Mouse (Mus musculus): ENCODE data around the gene Slc6a19. TPM values are rescaled to one million over a fixed set of nuclear protein-coding genes. Genes with fewer than 3 reads are reported as not detected.
"Not testable (repeated sequence)": the region's sequence is repeated elsewhere in the genome, so short reads cannot be mapped to it uniquely, and the experiment has no call there.

The Slc6a19 gene
- total RNA-seq, 2 experiments from 2014 or later = 0.12 TPM; not detected in 1

DNA sequence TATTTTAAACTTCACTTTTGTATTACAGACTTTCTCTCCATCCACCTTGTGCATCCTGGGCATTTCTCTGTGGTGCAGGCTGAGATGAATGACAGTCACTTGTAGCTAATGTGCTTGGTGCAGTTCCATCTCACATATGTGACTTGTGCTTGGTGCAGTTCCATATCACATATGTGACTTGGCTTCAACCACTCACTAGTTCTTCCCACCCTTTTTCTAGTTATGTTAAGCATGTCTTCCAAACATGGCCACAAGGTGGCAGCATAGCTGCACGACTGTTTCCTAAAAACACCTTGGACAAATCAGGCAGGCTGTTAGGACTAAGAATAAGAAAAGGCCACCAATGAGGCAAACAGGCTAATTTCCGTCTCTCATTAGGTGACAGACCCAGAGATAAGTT is 13.6 kb upstream of the Slc6a19 start:
- intact Hi-C loops (cut with DNase I) = loop anchor here (1.0 to 10.0 kb wide), 2 partner anchors 104 to 293 kb away; no protein-coding TSS in a partner anchor

DNA sequence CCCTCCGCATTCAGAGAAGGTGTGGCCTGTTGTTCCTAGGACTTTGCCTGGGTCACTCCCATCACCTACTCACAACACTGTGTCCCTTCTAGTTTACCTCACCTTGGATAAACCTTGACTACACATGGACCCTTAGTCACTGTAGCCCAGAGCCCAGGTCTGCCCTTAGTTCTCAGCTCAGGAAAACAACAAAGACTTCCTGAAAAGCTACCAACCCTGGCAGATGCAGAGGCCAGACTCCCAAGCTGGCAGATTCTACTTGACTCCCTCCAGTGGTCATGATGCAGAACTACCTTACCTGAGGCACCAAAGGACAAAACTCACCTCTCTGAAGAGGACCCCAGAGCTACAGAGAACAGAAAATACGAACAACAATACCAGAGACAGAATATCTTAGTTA is 9.4 kb upstream of the Slc6a19 start:
- DNase-seq = no peak
- intact Hi-C loops (cut with DNase I) = loop anchor here (5.0 to 10.0 kb wide), 3 partner anchors 67 to 289 kb away; no protein-coding TSS in a partner anchor

More for the DNA sequence above, 13.6 kb upstream of the Slc6a19 start:
- DNase-seq = peak; percentile 82 to 91

DNA sequence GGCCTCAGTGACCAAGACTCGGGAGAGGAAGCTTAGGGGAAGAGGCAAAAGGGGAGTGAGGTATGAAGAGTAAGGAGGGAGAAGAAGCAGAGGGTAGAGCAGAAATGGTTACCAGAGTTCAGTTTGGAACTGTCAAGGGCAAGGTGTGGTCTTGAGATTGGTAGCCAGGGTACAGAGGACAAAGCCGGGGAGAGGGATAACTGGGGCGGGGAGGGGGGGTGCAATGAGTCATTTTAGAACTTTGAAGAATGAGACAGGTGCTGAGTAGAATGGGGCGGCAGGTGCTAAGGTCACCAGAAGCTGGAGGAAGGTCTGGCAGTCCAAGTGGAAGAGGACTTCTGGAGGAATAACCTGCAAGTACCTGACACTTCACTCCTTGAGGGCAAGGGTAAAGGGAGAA is 8.5 kb upstream of the Slc6a19 start:
- intact Hi-C loops (cut with DNase I) = loop anchor here (5.0 to 10.0 kb wide), 3 partner anchors 66 to 288 kb away; no protein-coding TSS in a partner anchor
- DNase-seq = no peak

DNA sequence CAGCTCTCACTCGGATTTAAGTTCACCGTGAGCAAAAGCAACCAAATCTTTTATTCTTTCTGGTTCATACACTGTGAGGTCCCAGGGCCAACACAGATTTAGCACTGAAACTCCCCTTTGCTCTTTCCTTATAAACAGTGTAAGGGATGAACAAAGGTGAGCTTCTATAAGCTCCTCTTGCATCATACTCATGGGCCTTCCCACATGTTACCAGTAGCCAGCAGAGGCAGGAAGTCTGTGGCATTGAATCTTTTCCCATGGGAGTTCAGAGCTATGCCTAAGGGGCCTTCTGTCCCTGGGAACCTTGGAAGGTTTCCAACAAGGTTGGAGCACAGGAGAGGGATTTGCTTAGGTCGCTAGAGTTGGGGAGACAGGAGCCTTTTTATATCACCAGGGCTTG is 7.6 kb upstream of the Slc6a19 start:
- intact Hi-C loops (cut with DNase I) = loop anchor here (5.0 to 10.0 kb wide), 3 partner anchors 65 to 287 kb away; no protein-coding TSS in a partner anchor
- no peak for DNase-seq

DNA sequence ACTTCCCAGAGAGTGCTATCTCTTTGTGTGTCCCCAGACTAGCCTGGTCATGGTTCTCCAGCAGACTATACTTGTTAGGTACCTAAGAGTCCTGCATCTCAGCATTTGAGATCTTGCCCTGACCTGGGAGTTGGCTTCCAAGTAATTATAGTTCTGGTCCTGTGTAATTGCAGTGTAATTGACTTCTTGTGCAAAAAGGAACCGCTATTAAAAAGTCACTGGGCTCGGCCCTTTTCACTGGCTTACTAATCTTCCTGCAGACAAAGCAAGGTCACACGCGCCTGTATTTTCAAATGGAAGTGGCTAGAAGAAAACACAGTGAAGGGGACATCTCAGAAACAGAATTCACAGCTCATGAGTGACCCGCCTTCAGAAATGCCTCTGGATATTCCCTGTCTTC is 7.1 kb upstream of the Slc6a19 start:
- intact Hi-C loops (cut with DNase I) = loop anchor here (5.0 to 10.0 kb wide), 3 partner anchors 65 to 287 kb away; no protein-coding TSS in a partner anchor
- DNase-seq = no peak

DNA sequence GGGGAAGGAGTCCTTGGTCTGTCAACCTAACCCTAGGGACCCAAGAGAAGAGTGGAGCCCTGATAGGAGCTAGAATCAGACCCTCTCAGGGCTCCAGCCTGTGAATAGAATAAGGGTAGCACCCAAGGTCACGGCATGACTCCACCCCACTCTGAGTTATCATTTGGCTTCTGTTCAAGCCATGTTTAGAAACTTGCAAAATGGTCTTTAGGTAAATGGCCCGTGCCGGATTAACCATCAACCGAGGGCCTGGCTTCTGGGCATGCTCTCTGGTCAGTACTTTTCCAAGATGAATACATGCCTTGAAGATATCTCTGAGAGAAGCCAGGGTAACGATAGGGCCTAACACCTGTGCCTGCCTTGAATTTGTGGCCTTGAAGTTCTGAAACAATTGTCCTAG is 6.6 kb upstream of the Slc6a19 start:
- no peak for DNase-seq
- intact Hi-C loops (cut with DNase I) = loop anchor here (5.0 to 10.0 kb wide), 3 partner anchors 64 to 286 kb away; no protein-coding TSS in a partner anchor

DNA sequence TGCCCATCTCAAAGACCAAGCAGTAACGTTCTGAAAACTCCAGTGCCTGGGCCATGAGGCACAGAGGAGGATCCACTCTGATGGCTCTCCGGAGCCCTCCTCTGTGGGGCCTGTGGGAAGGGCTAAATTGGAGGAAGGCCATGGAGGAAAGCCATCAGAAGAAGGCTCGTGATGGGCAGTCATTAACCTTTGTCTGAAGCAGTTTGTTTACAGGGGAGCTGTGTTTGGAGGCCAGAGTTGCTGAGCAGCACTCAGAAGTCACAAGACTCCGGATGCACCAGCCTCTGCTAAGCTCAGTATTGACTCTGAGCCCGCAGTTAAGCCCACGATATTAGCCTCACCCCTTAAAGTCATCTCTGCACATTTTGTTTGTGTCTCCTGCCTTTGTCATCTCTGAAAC is 4.8 kb upstream of the Slc6a19 start:
- intact Hi-C loops (cut with DNase I) = no loop called here

DNA sequence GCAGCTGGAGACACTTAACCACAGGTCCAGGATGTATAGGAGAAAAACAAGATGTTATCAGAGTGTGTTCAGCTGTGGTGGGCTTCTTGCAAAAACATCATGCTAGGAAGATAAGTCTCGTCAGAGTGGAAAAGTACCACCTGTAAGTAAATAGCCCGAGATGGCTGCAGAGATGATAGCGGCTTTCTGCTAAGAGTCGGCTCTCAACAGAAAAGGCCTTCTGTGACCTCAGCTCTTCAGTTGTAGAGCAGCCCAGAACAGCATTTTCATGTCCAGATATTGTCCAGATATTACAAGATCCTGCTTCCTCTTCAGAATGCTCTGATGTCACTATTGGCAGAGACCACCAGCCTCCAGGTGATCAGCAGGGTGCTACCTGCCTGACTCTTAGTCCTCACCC is 1.2 kb downstream of the Slc6a19 start:
- DNase-seq; intact Hi-C loops (cut with DNase I): not testable (repeated sequence)

More for the DNA sequence above, 4.8 kb upstream of the Slc6a19 start:
- DNase-seq = no peak

DNA sequence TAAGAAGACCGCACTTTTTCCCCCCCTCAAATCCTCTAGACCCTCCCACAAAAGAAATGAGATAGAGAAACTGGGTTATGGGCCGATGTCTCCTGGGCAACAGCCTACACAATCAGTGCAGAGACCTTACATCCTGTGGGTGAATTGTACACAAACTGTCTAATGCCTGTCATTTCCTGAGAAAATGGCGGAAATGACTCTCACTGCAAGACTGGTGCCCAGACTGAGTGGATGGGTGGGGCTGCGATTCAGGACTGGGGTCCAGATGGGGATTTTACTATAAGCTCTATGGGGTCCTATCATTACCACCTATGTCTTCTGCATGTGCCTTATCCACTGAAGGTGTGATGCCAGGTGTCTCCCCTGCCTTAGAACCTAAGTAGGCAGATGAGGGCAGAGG is 1.9 kb downstream of the Slc6a19 start:
- intact Hi-C loops (cut with DNase I) = no loop called here
- DNase-seq = no peak

DNA sequence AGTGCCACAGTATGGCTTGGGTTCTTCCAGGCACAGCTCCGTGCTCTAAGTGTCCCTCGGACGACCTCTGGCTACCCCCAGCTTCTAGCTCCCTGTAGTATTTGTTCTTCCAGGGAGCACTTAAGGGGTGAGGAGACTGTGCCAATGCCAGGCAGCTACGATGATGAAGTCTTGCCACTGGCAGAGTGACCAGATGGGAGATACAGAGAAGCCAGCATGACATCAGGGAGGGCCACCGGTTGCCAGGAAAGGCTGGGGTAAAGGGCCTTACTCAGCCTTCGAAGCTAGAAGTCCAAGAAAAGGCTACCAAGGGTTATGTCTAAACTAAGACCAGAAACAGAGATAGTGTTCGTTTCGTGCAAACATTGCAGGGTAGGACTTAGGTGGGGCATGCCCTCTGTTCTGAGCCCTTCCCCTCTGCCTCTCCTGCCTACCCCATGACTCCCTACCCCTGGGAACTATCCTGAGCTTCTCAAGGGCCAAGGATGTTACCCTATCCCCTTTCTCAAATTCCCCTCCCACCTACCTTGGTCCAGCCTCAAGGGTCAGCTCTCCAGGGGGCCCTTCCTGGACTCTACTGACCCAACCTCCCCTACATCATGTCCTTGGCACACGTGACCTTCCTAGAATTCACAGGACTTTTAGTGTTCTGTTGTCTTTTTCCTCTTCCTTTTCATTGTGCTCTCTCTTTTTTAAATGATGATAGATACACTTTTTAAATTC is 3.3 kb downstream of the Slc6a19 start:
- no peak for DNase-seq
- intact Hi-C loops (cut with DNase I) = no loop called here

DNA sequence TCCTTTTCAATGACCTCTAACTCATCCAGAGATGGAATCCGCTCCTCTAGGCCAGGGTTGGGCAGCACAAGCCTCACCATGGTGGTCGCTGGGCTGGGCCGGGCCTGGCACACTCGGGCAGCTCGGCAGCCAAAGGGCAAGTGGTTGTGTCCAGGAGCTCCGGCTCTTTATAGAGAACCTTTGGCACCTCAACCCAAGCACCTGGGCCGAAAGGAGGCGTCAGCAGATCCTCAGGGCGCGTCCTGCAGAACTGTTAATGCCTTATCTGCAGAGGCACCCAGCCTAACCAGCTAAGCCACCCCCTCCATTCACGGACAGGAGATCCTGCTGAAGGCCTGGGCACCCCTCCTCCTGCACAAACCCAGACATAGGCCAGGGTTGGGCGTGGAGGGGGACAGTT is 4.1 kb downstream of the Slc6a19 start:
- no peak for DNase-seq
- intact Hi-C loops (cut with DNase I) = no loop called here

DNA sequence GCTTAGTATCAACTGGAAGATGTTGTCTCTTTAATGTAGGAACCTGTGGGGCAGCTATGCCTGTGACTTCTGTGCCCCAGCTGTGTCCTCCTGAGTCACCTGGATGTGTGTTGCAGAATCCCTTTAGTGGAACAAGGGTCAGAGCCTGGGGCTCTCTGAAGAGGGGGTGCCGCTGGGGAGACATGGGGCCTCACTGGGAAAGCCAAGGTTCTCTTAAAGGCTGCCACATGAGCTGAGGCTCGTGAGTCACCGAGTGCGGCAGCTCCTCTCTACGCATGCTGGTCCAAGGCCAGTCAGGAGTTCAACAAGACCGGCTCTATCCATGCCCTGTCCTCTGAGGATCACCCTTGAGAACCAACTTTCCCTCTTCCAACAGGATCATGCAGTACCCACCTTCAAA is 5.0 kb downstream of the Slc6a19 start:
- intact Hi-C loops (cut with DNase I) = no loop called here

DNA sequence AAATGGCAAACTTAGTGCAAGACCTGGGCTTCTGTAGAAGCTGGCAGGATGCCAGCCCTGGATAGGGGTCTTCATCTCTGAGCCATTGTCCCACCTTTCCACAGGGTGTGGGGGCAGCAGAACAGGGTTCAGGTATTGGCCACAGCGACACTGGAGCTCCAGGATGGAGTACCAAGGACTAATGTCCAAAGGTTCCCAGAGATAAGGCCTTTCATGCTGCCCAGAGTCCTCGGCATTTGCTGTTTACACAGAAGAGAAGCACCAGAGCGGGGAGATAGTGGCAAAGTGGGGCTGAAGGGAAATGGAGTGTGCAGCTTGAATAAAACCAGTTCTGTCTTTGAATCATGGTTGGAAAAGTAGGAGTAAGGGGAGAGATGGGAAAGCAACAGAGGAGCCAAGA is 8.1 kb downstream of the Slc6a19 start:
- no peak for DNase-seq
- intact Hi-C loops (cut with DNase I) = no loop called here

More for the DNA sequence above, 5.0 kb downstream of the Slc6a19 start:
- DNase-seq = no peak

DNA sequence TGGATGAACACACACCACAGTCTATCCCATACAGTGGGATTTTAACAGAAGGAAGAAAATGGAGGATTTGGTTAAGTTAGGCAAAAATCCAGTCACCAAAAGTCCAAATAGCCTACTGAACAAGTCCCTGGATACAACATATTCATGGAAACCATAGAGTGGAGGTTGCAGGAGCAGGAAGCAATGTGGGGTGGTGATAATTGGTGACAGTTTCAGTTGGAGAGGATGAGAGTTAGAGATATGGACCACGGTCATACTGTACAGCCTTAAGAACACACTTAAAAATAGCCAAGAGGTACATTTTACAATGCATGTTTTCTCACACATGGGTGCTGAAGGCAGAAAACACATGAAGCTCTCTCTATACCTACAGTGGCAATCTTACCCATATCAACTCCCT is 9.7 kb downstream of the Slc6a19 start:
- intact Hi-C loops (cut with DNase I) = no loop called here
- DNase-seq = no peak

DNA sequence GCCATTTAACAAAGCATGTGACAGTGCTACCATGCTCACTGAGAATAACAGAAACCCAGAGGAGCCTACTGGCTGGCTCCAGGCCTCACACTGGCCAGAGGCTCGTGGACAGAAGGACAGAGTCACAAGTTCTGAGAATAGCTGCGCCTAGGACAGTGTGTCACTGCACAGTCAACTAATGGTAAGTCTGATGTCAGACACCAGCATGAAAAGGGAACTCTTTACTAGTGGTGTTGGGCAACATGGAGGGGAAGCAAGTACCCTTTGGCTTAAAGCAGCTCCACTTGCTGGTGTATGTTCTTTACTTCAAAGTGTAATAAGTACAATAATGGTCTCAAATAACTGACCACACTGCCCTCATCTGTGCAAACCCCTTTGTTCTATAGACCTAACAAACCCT is 11.3 kb downstream of the Slc6a19 start:
- DNase-seq = no peak
- intact Hi-C loops (cut with DNase I) = loop anchor here (2.0 kb wide), 1 partner anchor 47 kb away; no protein-coding TSS in a partner anchor

DNA sequence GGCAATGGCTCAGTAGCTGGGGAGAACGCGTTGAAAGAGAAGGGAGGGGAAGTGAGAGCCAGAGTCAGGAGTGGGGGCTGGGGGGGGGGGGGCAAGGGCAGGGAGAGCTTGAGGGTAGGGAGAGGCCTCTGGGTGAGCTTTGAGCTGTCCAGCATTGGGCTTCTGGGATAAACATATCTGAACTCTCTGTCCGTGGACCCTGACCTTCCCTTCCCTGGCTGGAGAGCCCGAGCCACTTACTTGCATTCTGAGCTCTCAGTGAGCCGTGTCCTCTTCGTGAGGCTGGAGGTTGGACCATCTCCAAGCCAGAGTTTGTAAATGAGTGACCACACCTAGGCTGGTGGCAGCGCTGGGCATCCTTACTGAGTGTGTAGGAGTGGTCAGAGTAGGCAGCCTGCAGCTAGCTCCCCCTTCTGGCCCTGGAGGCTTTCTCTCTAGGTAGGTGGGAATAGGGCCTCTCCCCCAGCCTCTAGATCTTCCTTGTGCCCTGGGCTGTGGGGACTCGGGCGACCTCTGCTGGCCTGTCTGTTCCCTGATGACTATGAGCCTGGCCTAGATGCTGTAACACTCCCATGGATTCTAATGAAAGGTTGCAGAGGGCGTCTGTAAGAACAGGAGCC is 12.3 kb downstream of the Slc6a19 start:
- DNase-seq = peak; percentile 55 to 70
- intact Hi-C loops (cut with DNase I) = loop anchor here (1.0 to 2.0 kb wide), 2 partner anchors 46 to 179 kb away; no protein-coding TSS in a partner anchor

DNA sequence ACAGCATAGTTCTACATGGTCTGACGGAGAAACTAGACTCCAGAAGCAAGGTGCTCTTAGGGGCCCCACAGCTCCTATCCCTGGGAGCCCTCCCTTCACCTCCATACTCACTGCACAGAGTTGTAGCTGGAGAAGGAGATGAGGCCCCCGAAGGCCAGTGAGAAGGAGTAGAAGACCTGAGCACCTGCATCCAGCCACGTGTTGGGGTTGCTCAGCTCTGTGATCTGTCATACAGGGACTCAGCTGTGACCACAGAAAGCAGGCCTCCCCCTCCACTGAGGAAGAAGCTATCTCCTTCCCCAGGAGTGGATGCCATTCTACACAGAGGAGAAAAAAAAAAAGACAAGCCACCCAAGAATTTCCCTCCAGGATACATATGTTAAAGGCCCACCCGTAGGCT is 15.7 kb downstream of the Slc6a19 start:
- intact Hi-C loops (cut with DNase I) = no loop called here

DNA sequence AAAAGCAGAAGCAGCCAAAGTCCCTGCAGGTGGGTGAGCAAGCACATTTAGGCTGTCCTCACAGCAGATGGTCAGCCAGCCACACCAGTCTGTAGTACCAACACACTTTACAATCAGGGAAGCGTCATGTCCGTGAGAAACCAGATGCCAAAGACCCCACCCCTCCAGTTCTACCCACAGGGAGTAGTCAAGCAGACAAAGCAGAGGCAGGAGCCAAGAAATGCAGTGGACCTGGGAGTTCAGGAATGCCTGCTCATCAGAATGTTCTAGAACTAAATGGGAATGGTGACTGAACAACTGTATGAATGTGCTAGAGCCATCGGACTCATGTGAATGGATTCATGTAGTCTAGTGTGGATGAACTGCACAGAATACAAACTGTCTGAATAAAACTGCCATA is 17.1 kb downstream of the Slc6a19 start:
- intact Hi-C loops (cut with DNase I) = no loop called here
- no peak for DNase-seq

More for the DNA sequence above, 15.7 kb downstream of the Slc6a19 start:
- DNase-seq = no peak

DNA sequence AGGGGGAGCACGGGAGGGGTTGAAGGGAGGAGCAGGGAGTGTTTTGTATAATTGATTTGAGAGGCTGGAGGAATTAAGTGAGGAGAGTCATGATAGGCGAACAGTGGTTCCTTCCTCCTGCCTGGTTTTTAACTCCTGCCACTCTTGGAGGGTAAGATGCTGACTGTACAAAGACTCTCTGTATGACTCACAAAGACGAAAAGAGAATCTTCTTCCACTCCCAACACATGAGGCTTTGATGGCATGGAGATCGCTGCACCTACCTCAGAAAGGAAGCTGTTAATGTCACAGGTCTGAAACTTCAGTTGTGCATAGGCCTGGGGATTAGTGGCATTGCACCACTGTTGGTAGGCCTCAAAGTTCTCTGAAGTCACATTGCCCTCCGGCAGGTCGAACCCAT is 19.2 kb downstream of the Slc6a19 start:
- intact Hi-C loops (cut with DNase I) = no loop called here
- no peak for DNase-seq

DNA sequence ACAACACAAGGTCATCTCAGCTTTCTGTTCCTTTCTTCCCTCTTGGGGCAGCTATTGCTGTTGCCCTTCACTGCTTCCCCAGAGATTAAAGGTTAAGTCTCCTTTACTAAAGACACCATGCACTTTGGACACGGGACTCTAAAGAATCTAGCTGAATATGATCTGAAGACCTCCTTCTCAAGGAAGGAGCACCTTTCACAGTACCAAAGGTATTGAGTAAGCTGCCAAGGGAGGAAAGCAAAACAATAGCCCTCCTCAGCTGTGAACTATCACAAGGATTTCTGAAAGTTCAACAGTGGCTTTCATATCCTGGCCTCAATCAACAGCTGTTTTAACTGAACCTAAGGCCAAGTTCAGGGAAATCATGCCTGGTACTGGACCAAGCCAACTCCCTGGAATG is 20.3 kb downstream of the Slc6a19 start:
- DNase-seq = no peak
- intact Hi-C loops (cut with DNase I) = no loop called here

DNA sequence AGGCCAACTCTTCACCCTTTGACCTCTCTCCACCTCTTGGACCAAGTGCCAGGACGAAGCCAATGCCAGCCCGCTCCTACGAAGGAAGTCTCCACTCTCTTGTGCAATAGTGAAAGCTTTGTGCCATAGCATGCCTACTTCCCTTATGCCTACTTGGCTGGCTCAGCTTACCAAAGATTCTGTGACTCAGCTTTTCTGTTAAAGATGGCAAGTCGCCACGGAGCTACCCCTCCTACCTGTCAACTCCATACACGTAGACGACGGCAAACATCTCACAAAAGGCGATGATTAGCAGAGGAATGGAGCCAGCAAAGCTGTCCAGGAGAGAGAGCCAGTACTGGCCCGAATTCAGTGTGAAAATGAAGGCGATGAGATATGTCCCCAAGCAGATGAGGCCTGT is 21.0 kb downstream of the Slc6a19 start:
- intact Hi-C loops (cut with DNase I) = no loop called here
- peak; percentile 19 to 49 for DNase-seq

DNA sequence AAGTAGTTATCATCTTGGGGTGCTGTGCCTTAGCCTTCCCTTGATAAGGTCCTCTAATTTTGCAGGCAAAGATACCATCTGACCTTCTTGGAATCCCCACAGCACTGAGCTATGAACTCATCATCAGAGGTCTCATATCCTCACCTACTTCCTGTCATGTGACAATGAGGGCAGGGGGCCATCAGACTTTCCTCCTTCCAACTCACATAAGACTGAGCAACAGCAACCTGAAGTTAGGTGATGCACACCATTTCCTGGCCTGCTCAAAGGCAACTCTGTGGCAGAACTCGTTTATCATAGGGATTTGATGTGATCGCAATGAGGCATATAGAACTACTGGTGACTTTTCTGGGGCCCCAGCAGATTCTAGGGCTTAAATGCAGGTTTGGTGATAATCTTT is 22.4 kb downstream of the Slc6a19 start:
- intact Hi-C loops (cut with DNase I) = no loop called here

More for the DNA sequence above, 22.4 kb downstream of the Slc6a19 start:
- no peak for DNase-seq

Data from heart, postnatal 14 days (tissue).